Mouse (Mus musculus): ENCODE results near the gene Tnfaip8l2.
"Not testable (repeated sequence)": the region's sequence is repeated elsewhere in the genome, so short reads cannot be mapped to it uniquely, and the experiment has no call there.

The Tnfaip8l2 gene

DNA sequence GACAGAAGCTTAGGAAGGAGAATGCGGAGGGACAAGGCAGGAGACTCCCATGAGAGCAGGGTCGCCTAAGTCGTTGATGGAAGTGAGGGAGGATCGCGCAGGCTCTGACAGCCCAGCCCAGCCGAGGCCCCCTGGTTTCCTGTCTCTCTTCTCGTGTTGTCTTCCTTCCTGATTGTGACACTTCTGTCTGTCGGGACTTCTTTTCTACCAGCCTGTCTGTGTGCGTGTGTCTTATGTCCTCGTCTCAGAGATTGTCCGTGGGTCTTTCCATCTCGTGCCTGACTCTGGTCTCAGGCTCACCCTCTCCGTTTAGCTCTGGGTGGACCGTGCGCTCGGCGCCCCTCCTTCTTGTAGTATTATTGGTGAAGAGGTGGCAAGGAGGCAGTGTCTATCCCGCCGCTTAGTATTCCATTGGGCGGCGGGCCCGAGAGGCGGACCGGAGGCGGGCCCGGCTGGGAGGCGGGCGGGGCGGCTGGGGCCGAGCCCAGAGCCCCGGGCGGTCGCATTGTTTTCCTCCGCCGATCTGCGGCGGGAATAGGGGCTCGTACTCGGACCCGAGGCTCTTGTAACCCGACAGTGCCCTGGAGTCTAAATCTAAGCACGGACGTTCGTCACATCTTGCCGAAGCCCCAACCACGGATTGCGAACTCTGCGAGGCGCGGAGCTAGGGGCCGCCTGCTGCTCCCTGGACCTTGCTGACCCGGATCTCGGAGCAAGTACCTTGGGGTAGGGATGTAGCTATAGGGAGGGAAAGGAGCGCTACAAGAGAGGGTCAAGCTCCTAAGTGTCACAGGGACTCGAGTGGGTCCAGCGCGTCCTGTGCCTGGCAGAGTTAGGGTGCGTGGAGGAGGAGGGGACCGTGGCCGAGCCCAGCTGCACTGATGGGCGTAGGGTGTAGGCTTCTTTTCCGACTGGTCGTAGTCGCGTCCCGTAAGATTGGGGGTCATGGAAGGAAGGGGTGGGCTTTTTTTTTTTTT lies 18.1 kb upstream of the Tnfaip8l2 start, which contains the start of gene Sema6c:
Gene Sema6c (plus strand): TSS at position 471 of the 977 bp plus-strand sequence.
- DNase-seq (ENCODE audit: low spot score in 2 of 2): peak; percentile 82 to 87

DNA sequence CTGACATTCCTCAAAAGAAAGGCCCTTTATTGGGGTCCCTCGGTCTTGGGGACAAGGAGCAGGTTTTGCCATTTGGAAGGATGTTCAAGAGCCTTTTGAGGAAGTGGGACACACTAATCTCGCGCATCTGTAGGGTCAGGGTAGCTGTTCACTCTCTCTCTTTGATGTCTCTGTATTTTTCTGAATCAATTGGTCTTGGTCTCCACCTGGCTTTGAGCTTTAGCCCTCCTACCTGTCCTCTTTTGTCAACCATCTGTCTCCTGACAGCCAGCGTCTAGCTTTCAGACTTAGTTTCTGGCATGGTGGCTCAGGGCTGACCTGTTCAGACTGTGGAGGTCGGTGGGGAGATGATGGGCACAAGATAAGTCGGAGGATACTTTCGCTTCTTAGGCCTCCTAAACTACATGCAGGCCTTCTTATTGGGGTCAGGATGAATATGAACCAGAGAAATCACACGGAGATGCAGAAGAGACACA lies 17.4 kb upstream of the Tnfaip8l2 start:
- no peak for DNase-seq (ENCODE audit: low spot score in 2 of 2)

DNA sequence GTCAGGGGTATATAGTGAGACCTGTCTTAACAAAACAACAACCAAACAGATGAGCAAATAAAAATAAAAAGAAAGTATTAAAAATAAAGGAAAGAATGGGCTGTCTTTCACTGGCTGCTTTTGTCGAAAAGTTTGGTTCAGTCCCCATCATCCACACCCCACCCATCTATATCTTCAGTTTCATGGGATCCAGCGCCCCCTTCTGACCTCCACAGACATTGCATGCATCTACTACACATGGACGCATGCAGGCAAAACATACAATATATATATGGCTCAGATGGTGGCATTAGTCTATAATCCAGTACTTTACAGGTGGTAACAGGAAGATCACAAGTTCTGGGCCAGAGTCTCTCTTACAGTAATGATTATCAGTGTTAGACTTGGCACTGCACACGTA lies 11.7 kb upstream of the Tnfaip8l2 start:
- DNase-seq (ENCODE audit: low spot score in 2 of 2): no peak

DNA sequence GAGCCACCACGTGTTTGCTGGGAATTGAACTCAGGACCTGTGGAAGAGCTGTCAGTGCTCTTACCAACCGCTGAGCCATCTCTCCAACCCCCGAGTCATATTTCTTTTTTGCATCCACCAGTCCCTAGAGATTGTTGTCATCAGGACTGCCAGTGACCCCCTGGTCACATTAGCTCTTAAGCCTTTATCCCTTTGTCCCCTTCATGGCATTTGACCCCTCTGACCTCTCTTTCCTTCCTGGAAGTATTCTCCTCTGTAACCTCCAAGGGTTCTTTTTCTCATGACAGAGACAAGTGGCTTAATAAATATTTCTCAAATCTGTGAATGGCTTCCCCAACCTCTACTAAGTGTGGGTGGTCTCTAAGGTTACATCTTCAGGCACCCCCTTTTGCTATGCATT lies 5.8 kb upstream of the Tnfaip8l2 start:
- DNase-seq (ENCODE audit: low spot score in 2 of 2): no peak

DNA sequence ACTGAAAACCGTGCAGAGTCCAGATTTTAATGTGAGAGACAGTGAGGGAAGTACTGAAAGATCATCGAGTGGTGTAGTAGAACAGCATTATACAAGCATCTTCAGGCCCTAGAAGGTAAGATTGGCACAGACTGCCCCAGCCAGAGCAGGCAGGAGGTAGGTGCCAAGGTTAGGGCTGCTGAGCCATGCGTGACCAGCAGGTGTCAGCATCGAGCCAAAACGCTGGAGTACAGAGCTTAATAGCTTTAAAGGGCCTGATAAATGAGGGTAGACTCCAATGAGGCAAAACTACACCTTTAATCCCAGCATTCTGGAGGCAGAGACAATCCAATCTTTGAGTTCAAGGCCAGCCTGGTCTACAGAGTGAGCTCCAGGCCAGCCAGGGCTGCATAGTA lies 454 bp upstream of the Tnfaip8l2 start:
- peak in 1 of 2 experiments; percentile 80 for DNase-seq (ENCODE audit: low spot score in 2 of 2)

DNA sequence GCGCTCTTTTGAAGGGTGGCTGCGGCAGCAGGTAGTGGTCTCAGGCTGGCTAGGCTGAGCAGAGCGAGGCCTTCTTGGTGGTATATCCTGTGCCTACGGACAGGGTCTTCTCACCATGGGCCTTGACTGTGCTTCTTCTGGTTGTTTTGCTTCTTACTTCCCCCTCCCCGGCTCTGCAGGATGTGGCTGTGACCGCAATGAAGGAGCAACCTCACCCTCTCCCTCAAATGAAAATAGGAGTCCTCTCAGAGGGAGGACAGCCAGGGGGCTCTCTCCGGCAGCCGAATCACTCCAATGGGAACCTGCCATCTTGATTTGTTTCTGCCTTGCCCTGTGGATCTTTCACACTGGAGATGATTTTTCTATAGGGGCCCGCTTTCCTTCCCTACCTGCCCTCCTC lies 686 bp downstream of the Tnfaip8l2 start:
- no peak for DNase-seq (ENCODE audit: low spot score in 2 of 2)

DNA sequence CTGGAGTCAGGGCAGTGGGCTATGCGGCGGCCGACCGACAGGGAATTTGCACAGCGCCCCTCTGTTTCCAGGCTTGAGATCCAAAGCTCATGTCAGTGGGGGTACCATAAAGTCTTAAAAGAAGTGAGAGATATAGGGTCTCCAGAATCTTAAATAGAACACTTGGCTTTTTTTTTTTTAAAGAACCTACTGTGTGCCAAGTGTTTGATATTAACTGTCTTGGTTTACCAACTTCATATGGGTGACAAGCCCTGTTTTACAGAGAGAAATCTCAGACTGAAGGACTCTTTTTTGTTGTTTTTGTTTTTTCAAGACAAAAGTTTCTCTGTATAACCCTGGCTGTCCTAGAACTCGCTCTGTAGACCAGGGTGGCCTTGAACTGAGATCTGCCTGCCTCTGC lies 1.4 kb downstream of the Tnfaip8l2 start:
- no peak for DNase-seq (ENCODE audit: low spot score in 2 of 2)

DNA sequence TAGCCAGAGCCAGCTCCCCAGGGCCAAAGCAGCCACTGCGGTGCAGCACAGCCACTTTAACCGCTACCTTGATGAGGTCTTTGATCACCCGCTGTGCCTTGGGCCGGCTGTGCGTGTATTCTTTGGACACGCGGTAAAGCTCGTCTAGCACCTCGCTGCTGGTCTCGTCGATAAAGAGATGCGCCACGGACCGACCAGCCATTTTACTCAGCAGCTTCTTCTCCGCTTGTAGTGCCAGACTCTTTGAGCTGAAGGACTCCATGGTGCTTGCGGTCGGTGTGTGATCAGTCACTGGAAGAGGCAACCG lies 1.9 kb downstream of the Tnfaip8l2 start:
- DNase-seq (ENCODE audit: low spot score in 2 of 2): no peak

DNA sequence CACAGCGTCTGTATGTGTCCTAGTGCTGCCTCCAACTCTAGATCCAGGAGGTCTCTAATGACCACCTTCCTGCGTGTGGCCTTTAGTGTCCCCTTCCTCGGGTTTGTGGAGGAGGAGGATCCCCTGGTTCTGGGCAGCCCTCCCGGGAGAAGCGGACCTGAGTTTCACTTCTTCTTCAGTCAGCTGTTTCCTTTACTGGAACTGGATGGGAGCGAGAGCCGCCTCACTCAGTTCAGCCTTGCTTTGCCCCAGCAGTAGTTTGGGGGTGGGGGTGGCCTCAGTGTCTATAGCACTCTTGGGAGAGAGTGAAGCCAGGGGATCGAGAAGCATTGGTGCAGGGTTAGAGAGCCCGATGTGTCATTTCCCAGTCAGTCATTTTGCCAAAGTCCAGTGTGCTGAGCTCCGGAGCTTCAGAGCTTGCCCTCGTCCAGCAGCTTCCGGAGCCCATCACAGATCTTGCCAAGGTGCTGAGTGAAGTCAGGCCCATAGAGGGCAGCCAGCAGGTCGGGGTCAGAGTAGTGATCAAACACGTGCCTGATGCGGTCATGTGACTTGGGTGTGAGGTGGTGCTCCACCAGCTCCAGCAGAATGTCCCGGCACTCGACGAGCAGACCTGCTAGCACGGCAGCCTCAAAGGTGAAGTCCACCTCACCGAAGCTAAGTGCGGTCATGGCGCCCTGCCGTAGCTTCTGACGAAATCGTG lies 2.4 kb downstream of the Tnfaip8l2 start:
- DNase-seq (ENCODE audit: low spot score in 2 of 2): no peak

DNA sequence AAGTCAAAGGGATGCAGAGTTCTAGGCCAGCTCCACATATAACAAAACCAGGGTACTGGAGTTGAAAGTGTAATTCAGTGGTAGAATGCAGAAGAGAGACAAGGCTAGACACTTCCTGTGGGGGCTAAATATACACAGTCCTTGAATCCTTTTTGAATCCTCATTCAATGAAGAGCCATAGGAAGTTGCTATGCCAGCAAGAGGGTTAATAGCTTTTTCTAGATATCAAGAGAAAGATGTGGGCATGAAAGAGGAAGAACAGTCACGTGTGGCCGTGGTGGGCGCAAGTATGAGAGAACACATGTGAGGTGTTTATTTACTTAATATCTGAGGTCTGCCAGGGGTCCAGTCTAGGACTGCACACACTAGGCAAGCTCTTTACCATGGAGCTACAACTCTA lies 5.8 kb downstream of the Tnfaip8l2 start:
- no peak for DNase-seq (ENCODE audit: low spot score in 2 of 2)

DNA sequence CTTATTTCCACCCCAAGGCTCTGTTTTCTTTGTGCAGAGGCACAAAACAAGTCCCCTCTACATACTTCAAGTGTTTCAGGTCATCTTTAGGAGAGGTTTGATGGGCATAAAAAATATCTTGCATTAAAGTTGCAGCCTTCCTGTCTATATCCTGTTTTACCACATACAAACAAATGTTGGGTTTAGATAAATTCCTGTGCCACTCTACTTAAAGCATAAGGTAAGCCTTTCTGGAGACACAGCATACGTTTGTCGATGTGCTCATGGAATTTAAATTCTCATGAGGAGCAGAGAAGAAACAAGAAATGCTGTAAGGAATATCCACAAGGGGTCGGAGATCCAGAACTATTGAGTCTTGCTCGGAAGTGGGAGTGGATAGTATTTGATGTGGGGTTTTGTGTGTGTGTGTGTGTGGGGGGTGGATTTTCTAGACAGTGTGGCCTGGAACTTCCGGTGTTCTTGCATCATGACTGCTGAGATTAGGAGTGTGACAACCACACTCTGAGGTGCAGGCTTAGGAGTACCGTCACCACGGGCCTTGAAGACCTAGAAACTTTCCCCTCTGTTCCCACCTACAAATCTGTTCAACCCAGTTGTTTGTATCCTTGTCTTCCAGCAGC lies 6.6 kb downstream of the Tnfaip8l2 start:
- DNase-seq (ENCODE audit: low spot score in 2 of 2): no peak

DNA sequence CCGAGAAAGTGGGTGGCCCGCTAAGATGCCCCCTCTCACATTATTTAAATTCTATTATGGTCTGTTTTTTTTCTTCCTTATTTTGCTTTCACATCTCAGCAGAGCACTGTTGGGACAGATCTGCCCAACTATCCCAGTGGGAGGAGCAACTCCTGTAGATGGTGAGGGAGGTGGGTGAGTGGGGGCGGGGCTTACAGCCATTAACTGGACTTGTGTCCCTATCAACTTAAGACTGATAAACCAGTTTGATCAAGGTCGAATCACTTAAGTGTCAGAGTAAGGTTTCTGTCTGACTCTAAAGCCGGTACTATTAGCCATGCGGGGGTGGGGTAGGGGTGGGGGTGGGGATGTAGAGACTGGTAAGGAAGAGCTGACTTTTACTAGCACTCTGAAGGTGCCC lies 7.1 kb downstream of the Tnfaip8l2 start:
- DNase-seq (ENCODE audit: low spot score in 2 of 2): no peak

DNA sequence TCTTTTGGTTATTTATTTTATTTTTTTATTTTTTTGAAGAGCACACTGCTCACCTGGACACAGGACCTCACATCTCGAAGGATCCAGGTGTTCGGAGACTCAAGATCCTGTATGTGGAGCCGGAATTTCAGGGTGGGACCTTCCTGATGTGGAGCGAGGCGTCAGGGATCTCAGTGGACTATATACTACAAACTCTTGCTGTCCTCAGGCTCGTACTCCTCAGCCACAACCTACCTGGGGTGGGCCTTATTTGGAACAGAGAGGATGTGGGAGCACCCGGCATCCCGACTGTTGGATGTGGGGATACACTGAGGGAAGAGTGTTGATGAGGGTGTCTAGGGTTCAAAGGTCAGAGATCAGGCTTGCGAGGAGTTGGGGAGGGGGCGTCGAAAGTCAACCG lies 8.0 kb downstream of the Tnfaip8l2 start:
- DNase-seq (ENCODE audit: low spot score in 2 of 2): not testable (repeated sequence)

DNA sequence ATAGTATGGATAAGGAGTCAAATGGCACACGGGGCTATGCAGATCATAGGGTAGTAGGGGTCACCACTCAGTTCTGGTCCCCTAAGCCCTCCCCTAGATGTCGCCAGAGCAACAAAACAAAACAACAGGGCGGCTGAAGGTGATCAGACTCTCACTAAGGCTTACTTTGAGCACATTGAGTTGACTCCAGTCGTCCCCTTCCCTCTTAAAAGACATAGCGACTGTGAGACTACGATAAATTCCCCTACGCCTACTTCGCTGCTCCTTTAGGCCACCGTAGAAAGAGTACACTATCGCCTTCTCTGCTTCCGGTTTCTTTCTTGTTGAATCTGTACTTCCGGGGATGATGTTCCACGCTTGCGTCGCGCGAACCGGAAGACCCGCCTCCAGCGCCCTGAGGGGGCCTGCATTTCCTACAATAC lies 8.5 kb downstream of the Tnfaip8l2 start, which contains the start of the genes Scnm1 and Lysmd1:
Gene Scnm1 (minus strand): TSS at position 332 of the 422 bp plus-strand sequence.
Gene Lysmd1 (plus strand): TSS at position 409 of the 422 bp plus-strand sequence.
- peak; percentile 87 to 91 for DNase-seq (ENCODE audit: low spot score in 2 of 2)

DNA sequence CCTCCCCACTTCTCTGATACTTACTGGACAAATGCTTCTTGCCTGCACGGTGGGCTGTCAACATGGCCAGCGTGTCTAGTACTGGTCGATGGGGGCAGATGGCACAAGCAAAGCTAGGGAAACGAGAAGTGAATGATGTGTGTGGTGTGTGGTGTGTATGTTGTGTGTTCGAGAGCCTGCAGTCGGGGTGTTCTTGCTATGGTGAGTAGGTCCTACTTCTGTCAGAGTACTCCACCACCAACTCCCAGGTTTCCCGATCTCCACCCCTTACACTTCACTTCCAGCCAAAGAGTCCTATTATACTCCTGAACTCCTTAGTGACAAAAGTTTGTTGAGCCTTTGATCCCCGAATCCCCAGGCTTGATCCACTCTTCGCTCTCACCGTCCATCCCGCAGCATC lies 9.0 kb downstream of the Tnfaip8l2 start:
- no peak for DNase-seq (ENCODE audit: low spot score in 2 of 2)

DNA sequence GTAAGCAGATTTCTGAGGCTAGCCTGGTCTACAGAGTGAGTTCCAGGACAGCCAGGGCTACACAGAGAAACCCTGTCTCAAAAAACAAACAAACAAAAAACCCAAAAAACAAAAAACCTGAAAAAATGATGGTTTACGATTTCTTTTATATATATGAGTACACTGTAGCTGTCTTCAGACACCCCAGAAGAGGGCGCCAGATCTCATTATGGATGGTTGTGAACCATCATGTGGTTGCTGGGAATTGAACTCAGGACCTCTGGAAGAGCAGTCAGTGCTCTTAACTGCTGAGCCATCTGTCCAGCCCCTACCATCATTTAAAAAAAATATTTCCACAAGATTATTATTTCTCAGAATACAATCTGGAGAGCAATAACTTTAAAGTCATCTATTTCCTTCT lies 9.8 kb downstream of the Tnfaip8l2 start:
- not testable (repeated sequence) for DNase-seq (ENCODE audit: low spot score in 2 of 2)

DNA sequence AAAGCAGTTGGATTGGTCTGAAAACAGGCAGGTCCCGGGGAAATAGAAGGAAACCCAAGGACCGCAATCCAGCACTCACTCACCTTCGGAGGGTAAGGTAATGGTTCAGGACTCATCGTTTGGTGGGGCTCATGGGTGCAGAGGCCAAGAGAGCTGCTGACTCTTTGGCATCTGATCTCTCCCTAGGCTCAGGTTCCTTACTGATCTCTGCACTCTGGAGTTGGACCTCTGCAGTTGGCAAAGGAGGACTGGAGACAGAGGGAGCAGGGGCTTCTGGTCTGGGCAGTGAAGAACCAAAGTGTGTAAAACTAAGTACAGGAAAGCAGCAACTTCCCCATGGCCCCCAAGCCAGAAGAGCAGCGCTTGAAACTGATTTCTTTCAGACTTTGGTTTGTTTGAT lies 12.1 kb downstream of the Tnfaip8l2 start:
- DNase-seq (ENCODE audit: low spot score in 2 of 2): no peak

DNA sequence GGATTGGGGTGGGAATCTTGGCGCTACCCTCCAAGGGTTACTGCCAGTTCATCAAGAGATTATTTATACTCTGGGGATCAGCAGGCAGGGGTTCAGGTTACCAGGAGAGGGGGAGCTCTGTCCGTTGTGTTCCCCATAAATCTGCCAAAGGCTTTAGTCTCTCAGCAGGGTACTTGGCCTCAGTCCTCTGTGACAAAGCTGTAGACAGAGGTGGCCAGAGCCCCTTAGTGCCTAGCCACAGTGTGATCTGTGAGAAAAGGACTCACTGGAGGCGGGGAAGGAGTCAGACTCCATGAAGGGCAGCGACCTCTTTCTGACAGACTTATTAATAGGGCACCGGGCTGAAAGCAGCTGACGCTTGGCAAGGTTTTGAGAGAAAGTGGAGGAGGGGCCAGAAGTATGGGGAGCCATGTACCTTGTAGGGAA lies 12.9 kb downstream of the Tnfaip8l2 start:
- no peak for DNase-seq (ENCODE audit: low spot score in 2 of 2)

DNA sequence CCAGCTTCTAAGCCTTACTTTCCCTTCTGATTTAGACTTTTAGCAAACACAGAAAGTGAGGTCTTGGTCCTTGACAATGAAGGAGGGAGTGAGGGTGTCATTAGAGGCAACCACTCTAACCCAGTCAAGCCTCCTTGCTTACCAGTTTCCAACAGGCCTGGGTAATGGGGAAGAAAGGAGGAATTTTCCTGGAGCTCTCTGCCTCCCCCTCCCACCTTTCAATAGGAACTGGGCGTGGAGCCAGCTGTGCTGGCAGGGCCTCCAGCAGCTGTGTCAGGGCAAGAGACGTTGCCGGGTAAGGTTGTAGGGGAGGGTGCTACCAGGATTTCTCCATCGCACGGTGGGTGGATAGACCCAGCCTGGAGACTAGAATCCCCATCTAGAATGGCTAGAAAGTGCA lies 17.2 kb downstream of the Tnfaip8l2 start:
- peak; percentile 55 to 59 for DNase-seq (ENCODE audit: low spot score in 2 of 2)

DNA sequence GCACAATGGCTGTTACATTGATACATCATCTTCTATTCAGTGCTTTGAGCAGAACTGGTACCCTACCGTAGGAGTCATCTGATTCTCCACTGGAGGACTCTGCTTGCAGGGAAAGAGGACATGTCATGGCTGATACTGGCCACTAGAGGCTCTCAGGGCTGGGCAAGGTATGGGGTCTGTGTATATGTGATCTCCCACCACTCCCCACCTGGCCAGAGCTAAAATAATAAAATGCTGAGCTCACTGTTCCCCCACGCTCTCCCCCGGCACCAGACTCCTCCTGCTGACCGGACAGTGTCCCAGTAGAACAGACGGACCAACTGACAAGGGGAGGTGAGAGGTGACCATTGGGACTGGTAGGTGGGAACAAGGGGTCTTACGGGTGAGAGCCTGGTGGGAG lies 17.9 kb downstream of the Tnfaip8l2 start, which contains the start of gene Tmod4:
Gene Tmod4 (plus strand): TSS at position 231 of the 400 bp plus-strand sequence.
- no peak for DNase-seq (ENCODE audit: low spot score in 2 of 2)

DNA sequence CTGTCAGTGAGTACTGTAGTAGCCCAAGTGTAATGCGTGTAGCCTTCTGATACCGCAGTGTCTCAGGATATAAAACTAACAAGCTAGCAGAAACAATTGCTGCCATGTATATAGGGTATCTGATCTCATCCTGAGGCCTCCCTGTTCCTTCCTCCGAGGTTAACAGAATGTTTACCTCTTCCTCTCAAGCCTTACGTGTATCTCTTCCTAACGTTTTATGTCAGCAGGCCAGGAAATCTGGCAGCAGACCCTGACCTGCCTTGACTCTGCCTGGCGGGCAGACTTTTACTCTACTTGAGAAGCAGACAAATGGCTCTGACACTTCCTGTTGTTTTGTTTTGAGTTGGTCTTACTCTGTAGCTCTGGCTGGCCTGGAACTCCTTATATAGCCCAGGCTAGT lies 20.6 kb downstream of the Tnfaip8l2 start:
- no peak for DNase-seq (ENCODE audit: low spot score in 2 of 2)

DNA sequence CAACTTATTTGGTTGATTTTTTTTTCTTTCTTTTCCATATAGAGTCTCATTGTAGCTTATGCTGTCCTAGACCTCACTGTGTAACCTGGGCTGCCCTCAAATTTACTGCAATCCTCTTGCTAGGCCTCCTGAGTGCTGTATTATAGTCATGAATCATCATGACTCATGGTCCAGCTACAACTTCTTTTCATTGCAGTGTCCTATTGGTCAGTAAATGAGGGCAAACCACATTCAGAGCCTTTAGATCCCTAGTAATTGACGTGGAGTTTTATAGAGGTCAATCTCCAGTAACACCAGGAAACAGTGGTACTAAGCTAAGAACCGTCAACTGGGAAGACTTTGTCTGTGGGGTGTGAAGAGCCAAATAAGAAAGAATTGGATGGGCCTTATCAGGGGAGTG lies 24.4 kb downstream of the Tnfaip8l2 start:
- no peak for DNase-seq (ENCODE audit: low spot score in 2 of 2)
